Mouse (Mus musculus): Measurements from ENCODE around the gene Ptpn5.

DNA sequence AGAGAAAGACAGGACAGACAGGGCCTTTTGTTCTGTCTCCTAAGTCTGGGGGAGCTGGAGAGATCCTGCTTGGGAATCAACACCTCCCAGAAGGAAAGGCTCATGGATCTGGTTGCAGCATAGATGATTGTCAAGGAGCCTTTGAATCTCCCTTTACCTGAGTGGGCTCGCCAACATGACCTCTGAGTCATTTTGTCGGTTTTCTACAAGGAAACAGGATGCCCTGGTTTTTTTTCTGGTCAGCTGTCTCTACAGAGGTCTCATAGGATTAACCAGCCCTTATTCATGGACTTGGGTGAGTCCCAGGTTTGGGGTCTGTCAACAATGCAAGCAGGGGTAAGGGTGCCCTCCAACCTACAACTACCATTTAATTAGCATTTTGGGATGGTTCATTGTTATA is 30.5 kb downstream of the Ptpn5 start:
- TF ChIP-seq GATA1 (IDR thresholded peaks at IDR 0.05; ENCODE audit: borderline replicate concordance, low read length), result no peak
- no peak for TF ChIP-seq FLI1 (IDR thresholded peaks at IDR 0.05; ENCODE audit: low read length)
